37 mouse cellular contexts compared by ENCODE assay signal in the genomic region with DNA sequence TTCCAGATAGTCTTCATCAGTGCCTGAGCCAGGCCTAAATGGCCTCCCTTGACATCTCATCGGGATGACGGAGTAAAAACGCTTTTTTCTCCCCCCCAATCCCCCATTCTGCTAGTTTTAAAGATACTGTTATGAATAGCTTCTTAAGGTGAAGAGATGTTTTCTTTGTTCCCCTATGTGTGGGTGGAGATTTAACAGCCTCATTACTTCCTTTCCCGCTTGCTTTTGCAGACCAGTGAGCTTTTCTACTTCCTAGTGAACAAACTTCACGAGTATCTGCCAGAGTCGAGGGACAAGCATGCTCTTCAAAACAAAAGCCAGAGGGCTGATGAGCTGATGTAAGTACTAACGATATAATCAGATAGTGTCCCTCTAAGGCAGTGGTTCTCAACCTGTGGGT. TPM values are rescaled to one million over a fixed set of nuclear protein-coding genes. Genes with fewer than 3 reads are reported as not detected.
"Had no signal": no experiment of that assay in that cellular context is flagged by ENCODE, and none has a peak within 500 bp of the region (broad histone marks: within the 10 kb centered on the region; RNA-seq: fewer than 3 reads in every experiment).

No protein-coding gene starts in this region.

- ATAC-seq: liver, embryonic 12.5 days; liver, postnatal 0 days; lung, postnatal 0 days; midbrain, embryonic 13.5 days; midbrain, embryonic 15.5 days; midbrain, embryonic 16.5 days had no signal

- H3K27ac ChIP-seq: limb, embryonic 10.5 days; limb, embryonic 12.5 days; limb, embryonic 13.5 days; limb, embryonic 15.5 days; liver, embryonic 12.5 days; liver, embryonic 13.5 days; liver, embryonic 14.5 days; liver, embryonic 15.5 days; lung, embryonic 15.5 days; macrophage; midbrain, embryonic 10.5 days; midbrain, embryonic 12.5 days; midbrain, embryonic 13.5 days; midbrain, embryonic 15.5 days; neural tube, embryonic 12.5 days had no signal

- H3K4me2 ChIP-seq: limb, embryonic 12.5 days; limb, embryonic 13.5 days; limb, embryonic 15.5 days; liver, embryonic 11.5 days; liver, embryonic 12.5 days; liver, embryonic 13.5 days; liver, embryonic 15.5 days; lung, embryonic 14.5 days; lung, embryonic 15.5 days; midbrain, embryonic 11.5 days; midbrain, embryonic 12.5 days; midbrain, embryonic 13.5 days; midbrain, embryonic 15.5 days; neural tube, embryonic 12.5 days had no signal

- H3K9me3 ChIP-seq: limb, embryonic 10.5 days; limb, embryonic 13.5 days; limb, embryonic 15.5 days; liver, embryonic 12.5 days; liver, embryonic 13.5 days; liver, embryonic 15.5 days; lung, embryonic 15.5 days; midbrain, embryonic 15.5 days; neural tube, embryonic 12.5 days had no signal

- H3K9ac ChIP-seq: limb, embryonic 12.5 days; limb, embryonic 13.5 days; limb, embryonic 15.5 days; liver, embryonic 12.5 days; liver, embryonic 13.5 days; liver, embryonic 14.5 days; liver, embryonic 15.5 days; liver, postnatal 0 days; lung, embryonic 14.5 days; lung, embryonic 15.5 days; midbrain, embryonic 12.5 days; midbrain, embryonic 13.5 days; midbrain, embryonic 15.5 days; neural tube, embryonic 12.5 days had no signal

- DNase-seq: left cerebral cortex, postnatal 4 days; liver; liver, embryonic 13.5 days; liver, postnatal 0 days; lung, adult 18-20 months; lung, adult 2 months; lung, embryonic 14.5 days; lung, postnatal 10 days; lung, postnatal 14 days; lung, postnatal 36 days; lung, postnatal 4 days; midbrain, embryonic 14.5 days had no signal

- H3K4me1 ChIP-seq: limb, embryonic 10.5 days; limb, embryonic 12.5 days; limb, embryonic 13.5 days; limb, embryonic 15.5 days; liver, embryonic 12.5 days; liver, embryonic 13.5 days; liver, embryonic 15.5 days; lung, embryonic 15.5 days; midbrain, embryonic 10.5 days; midbrain, embryonic 12.5 days; midbrain, embryonic 13.5 days; midbrain, embryonic 15.5 days; neural tube, embryonic 12.5 days had no signal

- H3K27me3 ChIP-seq: limb, embryonic 12.5 days; limb, embryonic 13.5 days; limb, embryonic 15.5 days; liver, embryonic 12.5 days; liver, embryonic 13.5 days; liver, embryonic 15.5 days; lung, embryonic 15.5 days; megakaryocyte, embryonic 14.5 days; midbrain, embryonic 12.5 days; midbrain, embryonic 13.5 days; midbrain, embryonic 15.5 days; neural tube, embryonic 12.5 days had no signal

- H3K36me3 ChIP-seq: limb, embryonic 10.5 days; limb, embryonic 12.5 days; limb, embryonic 13.5 days; limb, embryonic 15.5 days; liver, embryonic 12.5 days; liver, embryonic 13.5 days; liver, embryonic 15.5 days; lung, embryonic 15.5 days; midbrain, embryonic 10.5 days; midbrain, embryonic 12.5 days; midbrain, embryonic 13.5 days; midbrain, embryonic 15.5 days; neural tube, embryonic 12.5 days had no signal

- H3K4me3 ChIP-seq: limb, embryonic 10.5 days; limb, embryonic 12.5 days; limb, embryonic 13.5 days; limb, embryonic 15.5 days; liver, embryonic 12.5 days; liver, embryonic 13.5 days; liver, embryonic 15.5 days; lung, embryonic 15.5 days; megakaryocyte, embryonic 14.5 days; midbrain, embryonic 10.5 days; midbrain, embryonic 12.5 days; midbrain, embryonic 13.5 days; midbrain, embryonic 15.5 days; myocyte; neural tube, embryonic 12.5 days had no signal

RNA-seq across cellular contexts. Expression of a gene that starts 35.6 kb away (rescaled TPM):
- total RNA-seq: liver, adult 2 months; megakaryocyte progenitor cell, adult 5-6 weeks; megakaryocyte, adult 5-6 weeks; monocyte, adult 5-6 weeks had no signal
- polyA plus RNA-seq: liver, adult 2 months; liver, embryonic 11.5 days; liver, embryonic 13.5 days; liver, embryonic 15.5 days; liver, postnatal 0 days; macrophage; midbrain, embryonic 10.5 days; midbrain, embryonic 11.5 days; midbrain, embryonic 12.5 days; myocyte; neural tube, embryonic 11.5 days; neural tube, embryonic 12.5 days had no signal
